Mouse (Mus musculus): ENCODE measurements around the gene Alox12.
A peak's percentile ranks its signal among the peaks of the same experiment; 100 is the strongest.

Gene Alox12

DNA sequence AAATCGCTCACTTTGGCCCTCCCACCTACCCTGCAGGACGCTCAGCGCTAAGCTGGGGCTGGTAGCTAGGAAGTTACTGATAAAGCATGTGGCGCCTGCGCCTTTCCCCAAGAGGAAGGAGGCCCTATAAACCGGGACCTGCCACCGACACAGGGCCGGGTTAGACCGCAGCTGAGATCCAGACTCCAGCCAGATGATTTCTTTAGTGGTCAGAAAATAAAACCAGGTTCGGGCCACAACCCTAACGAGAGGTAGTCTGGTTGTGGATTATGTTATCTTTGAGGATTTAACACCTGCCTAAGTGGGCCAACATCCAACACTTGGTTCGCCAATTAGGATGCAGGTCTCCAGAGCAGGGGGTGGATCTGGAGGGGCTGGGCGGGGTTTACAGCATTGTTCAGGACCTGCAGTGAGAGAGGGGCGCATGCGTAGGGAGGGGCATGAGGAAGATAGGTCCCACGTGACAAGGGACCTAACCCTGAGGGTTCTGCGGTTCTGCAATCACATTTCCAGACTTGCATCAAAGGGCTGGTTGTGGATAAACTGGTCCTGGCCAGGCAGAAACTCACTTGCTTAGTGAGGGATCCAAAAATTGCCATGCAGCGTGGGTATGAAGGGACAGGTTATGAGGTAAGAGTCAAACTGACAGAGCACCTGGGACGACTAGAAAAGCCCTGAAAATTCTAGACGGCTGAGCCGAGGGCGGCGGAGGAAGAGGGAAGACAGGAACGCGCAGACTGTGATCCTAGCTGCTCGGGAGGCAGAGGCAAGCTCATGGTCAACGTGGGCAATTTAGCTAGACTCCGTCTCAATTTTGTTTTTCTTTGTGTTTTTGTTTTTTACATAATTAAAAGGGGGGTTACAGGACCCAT is 34.2 kb downstream of the Alox12 start, which contains the start of gene Slc16a13:
TSS of gene Slc16a13 (minus strand) at position 334 of the 872 bp plus-strand sequence.
- peak; percentile 92 for DNase-seq (ENCODE audit: low read depth, low spot score)

DNA sequence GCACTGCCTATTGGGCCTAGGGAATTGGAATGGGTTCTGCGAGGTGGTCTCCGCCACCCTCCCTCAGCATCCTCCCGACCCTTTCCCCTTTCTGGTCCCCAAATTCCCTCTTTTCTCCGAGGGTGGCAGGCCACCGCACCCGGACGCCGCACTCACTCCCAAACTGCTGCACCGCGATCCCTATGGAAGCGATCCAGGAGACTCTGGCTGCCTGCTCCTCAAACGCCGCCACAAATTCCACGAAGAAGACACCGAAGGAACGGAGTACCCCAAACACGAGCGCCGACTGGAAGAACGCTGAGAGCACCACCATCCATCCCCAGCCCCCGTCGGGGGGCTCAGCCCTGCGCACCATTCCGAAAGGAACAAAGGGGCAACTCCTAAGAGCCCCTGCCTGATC is 34.8 kb downstream of the Alox12 start:
- DNase-seq (ENCODE audit: low read depth, low spot score) = no peak

DNA sequence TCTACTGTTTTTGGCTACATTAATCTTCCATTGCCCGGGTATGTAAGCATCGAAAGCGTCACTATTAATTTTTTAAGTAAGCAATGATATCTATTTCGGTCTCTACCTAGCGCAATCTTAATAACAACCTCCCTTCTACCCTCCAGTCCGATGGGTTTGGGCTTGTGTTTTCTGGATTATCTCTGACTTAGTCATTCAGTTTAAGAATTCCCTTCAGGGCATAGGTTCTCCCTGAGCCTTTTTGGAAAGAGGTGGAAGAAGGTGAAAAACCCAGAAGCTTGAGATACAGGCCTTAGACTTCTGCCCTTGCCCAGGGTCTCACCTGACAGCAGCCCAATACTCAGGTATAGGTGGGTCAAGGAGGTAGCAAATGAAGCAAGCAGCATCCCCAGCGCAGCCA is 35.3 kb downstream of the Alox12 start:
- DNase-seq (ENCODE audit: low read depth, low spot score) = no peak

DNA sequence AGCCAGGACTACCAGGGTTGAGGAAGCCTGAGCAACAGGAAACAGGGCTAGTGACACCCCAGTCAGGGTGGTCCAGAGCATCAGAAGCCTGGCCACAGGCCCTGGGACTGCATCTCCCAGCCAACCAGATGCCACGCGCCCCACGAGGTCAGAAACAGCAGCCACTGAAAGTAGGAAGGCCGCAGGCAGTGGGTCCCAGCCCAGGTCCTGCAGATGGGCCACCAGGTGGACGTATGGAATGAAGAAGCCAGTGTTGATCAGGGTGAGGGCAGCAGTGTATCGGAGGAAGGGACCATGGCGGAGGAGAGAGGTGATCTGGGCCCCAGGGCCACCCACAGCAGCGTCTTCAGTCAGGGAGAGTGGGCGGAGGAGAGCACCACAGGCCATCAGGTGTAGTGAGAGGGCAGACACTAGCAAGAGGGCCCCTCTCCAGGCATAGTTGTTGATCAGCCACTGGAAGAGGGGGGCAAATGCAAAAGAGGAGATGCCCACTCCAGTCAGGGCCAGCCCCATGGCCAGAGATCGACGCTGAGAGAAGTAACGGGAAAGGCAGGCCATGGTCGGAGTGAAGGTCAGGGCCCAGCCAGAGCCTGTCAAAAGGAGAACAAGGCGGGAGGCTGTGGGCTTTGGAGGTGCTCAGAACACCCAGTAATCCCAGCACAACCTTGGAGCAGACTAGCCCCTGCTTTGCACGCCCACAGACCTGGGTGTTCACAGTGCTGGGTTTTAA is 36.2 kb downstream of the Alox12 start:
- DNase-seq (ENCODE audit: low read depth, low spot score) = no peak

DNA sequence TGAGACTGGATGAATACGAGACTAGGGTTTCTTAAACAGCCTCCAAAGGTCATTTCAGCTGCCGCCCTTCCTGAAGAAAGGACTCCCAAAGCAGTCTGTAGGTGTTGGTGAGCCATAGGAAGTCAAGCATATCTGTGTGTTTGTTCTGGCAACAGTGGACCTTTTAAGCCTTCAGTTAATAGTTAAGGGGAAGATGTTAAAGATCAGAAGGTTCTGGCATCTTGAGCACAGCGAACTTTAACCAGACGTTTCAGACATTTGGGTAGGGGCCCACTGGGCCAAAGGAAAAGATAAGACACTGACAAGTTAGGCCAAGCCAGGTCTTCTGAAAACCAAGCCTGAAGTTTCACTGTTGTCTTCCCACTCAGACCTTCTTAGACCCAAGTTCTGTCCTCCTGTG is 37.1 kb downstream of the Alox12 start:
- DNase-seq (ENCODE audit: low read depth, low spot score) = no peak

DNA sequence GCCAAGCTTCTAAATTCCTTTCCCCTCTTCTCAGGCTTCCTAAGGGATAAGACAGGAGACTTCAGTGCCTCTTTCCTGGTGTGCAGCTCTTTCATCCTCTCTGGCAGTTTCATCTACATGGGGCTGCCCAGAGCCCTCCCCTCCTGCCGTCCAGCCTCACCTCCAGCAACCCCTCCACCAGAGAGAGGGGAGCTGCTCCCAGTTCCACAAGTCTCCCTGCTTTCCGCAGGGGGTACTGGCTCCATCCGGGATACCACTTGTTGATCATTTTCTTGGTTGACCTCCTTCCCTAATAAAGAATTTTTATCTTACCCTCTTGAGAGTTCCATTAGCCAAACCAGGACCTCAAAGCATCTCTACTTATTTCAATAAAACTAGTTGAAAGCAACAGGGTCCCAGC is 39.0 kb downstream of the Alox12 start:
- no peak for DNase-seq (ENCODE audit: low read depth, low spot score)

DNA sequence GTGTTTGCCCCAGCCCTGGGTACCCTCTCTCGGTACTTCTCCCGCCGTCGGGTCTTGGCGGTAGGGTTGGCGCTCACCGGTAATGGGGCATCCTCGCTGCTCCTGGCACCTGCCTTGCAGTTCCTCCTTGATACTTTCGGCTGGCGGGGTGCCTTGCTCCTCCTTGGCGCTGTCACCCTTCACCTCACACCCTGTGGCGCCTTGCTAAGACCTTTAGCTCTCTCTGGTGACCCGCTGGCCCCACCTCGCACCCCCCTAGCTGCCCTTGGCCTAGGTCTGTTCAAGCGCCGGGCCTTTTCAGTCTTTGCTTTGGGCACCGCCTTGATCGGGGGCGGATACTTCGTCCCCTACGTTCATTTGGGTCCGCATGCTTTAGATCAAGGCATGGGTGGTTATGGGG is 39.9 kb downstream of the Alox12 start:
- no peak for DNase-seq (ENCODE audit: low read depth, low spot score)

DNA sequence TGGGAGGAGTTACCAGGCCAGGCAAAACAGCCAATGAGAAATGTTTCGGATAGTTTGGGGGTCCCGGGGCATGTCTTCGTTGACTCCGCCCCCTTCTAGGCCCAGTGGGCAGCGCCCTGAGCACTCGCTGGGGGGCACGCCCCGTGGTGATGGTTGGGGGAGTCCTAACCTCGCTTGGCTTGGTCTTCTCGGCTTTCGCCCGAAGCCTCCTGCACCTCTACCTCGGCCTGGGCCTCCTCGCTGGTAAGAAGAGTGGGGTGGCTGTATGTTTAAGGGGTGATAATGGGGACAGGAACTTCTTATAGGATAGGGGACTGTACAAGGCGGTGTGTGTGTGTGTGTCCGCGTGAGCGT is 40.3 kb downstream of the Alox12 start:
- no peak for DNase-seq (ENCODE audit: low read depth, low spot score)

DNA sequence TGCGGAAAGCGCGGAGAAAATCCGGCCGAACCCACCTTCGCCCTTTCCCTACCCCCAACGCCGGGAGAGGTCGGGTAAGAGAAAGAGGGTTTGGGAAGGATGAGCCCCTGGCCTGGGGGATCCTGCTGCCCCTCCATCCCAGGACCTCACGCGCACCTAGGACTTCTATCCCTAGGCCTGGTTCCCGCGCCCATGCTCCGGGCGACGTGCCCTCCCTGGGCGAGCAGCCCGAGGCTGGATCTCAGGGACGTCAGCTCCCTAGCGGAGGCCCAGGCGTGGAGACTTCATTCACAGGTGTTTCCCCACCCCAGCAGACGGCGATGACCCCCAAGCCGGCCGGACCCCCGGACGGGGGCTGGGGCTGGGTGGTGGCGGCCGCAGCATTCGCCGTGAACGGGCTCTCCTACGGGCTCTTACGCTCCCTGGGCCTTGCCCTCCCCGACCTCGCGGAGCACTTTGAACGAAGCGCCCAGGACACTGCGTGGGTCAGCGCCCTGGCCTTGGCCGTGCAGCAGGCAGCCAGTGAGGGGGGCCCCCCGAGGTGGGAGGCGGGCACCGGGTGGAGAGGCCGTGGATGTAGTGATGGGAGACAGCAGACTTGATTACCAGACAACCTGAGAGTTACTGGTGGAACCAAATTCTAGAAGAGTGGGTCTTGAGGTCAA is 40.8 kb downstream of the Alox12 start:
- DNase-seq (ENCODE audit: low read depth, low spot score) = no peak

DNA sequence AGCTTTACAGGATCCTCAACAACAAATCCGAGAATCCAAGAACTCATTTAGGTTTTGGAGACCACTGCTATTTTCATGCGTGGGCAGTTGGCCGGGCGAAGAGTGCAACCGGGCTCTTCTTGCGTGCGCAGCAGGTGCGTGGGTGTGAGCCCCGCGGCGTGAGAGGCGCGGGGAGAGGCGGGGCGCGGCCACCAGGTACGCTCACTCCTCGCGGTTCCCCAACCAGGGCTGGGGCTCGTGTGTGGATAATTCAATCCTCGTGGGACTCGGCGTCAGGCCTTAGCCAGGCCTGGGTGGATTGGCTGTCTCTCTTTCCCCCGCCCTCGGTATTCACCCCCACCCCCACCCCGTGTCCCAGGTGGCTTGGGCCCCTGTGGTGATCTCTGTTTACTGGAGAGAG is 41.4 kb downstream of the Alox12 start:
- no peak for DNase-seq (ENCODE audit: low read depth, low spot score)

DNA sequence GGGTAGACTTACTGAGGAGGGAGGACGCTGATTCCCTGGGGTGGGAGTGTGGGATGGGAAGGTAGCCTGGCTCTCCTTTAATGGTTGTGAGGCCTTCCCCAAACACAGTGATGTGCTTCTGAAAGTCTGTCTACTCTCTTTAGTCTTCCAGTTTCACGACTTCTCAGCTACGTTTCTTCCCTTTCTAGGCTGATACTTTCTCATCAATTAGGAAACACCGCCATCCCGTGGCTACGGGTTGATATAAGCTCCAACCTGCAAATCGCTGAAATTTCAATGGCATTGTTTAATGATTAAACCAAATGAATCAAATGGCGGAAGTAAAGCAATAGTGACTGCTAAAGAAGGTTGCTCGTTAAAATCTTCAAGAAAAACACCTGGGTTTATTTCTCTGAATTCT is 42.3 kb downstream of the Alox12 start:
- no peak for DNase-seq (ENCODE audit: low read depth, low spot score)

DNA sequence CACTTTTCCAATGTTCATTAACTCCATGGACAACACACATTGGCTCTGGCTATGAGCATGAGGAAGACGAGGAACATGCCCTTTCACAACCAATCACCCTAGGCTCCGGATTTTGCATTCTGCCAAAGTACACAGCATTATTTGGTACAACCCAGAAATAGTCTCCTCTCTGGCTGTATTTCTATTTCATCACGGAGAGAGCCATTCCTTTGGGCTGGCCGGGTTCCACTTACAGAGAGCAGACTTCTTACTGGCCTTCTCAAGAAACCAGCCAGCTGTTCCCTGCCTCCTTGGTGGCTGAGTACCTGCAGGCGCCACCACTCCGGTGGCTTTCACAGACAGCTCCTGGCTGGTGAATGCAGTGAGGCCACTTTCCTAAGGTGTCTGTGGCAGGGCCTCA is 42.7 kb downstream of the Alox12 start, which contains the start of gene Slc16a11:
TSS of gene Slc16a11 (plus strand) at position 330 of the 400 bp plus-strand sequence.
- DNase-seq (ENCODE audit: low read depth, low spot score) = no peak

DNA sequence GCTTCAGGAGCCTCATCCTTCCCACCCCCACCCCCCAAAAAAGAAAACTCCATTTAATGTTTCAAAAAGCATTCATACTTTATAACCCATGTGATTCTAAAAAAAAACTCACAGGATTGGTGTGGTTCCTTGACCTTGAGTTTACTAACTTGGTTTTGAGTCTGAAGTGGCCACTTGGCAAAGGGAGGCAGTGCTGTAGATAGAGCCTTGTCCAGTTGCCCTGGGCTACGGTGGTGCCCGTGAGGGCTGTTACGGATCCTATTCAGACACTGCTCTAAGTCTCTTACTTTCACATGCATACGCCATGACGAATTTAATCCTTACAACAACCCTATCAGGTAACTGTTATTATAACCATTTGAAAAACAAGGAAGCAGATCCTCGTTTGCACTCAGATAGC is 43.2 kb downstream of the Alox12 start:
- DNase-seq (ENCODE audit: low read depth, low spot score) = no peak

DNA sequence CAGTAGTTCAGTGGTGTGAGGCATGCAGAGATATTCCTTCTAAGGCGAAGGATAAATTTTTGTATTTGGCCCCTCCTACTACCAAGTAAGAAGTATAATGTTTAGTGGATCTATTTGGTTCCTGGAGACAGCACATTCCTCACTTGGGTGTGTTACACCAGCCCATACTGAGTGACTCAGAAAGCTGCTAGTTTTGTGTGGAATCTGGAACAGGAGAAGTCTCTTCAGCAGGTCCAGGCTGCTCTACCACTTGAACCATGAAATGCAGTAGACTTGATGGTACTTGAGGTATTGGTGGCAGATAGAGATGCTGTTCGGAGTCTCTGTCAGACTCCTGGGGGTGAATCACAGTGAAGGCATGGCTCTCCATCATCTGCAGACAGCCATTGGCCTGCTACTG is 44.5 kb downstream of the Alox12 start:
- DNase-seq (ENCODE audit: low read depth, low spot score) = no peak

DNA sequence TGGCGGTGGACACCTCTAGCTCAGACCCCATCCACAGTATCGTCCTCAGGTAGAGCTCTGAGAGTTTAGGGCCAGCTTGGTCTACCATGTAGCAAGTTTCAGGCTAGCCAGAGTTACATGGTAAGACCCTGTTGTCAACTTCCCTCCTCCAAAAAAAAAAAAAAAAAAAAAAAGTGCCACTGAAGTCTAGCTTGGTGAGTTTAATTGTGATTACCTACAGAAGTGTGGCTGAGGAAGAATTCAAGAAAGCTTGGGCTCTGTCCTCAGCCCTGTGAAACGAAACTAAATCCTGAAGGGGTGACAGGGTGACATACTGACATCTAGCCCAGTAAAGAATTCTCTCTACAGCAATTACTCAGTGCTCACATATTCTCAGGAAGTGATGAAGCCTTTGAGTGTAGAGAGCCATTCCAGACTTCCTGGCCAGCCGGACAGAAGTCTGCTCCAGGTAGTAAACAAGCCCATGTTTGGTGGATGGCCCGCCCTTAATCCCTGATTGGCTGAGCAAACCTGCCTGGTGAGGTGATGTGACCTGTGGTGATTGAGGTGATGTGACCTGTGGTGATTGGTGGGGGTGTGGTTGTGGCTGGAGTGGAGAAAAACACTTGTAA is 46.3 kb downstream of the Alox12 start:
- no peak for DNase-seq (ENCODE audit: low read depth, low spot score)

DNA sequence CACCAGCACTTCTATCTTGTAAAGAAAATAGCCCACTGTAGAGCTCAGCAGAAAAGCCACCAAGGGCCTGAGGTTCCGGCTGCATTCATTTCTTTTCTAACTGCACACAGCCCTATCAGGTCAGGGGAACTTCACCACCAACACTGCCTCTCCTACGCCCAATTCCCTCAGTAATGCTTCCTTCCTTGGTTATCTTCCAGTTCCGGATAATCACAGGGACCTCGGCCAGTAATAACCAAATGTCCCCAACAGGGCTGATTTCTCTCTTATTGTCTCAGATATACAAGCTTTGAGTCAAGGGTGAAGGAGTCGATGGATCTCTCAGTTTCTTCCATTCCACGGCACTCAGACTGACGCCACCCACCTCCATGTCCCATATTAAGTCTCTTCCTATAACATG is 47.9 kb downstream of the Alox12 start:
- DNase-seq (ENCODE audit: low read depth, low spot score) = no peak

DNA sequence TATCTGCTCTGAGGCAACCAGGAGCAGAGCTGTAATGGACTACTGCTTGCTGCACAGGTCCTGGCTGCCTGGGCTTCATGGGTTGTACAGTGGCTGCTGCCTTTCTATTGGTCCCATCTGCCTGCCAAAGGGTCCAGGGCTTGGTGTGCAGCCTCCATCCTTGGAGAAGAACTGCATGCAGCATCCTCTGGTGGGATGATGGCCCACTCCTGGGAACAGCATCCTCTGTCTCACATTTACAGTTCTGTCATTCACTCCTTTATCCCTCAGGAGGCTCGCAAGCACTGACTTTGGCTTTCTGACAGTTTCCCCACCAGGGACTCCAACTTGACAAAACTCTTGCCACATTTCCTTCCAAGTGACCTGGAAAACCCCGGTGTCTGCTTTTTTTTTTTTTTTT is 48.4 kb downstream of the Alox12 start:
- no peak for DNase-seq (ENCODE audit: low read depth, low spot score)

DNA sequence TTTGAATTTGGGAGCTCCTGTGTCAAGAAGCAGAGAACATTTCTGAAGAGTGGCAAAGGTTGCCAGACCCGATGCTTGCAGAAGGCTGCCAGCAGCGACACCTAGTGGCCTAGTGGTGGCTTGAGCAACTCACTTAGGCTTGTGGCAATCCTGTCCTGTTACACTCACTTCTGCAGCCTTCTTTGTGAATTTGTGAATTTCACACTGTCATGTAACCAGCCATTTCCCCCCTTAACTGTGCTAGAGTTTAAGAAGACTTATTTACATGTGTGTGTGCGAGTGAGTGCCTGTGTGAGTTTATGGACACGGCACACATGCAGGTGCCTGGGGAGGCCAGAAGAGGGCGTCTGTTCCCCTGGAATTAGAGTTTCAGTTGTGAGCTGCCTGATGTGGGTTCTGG is 53.5 kb downstream of the Alox12 start:
- peak; percentile 71 for DNase-seq (ENCODE audit: low read depth, low spot score)

DNA sequence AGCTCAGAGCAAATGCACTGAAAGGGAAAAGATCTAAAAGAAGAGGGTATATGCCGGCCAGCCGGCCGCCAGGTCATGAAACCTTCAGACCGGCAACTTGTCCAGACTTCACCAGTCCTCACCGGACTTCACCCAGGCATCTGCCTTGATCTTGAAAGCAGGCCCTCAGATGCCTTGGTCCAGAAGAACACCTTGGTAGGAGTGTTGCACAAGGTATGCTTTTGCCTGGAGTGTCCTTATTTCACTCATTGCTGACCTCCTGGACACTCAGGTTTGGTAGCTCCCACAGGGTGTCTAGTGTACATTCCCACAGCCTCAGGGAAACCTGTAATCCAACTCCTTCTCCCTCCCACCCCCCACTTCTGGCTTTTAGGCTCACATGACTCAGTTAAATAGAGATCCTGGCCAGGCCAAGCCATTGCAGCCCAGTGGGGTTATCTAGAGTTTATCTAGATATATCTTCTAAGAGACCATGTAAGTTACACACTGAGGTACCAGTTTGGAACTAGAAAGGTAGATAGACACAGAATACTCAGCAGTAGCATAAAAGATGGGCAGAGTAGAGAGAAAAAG is 55.0 kb downstream of the Alox12 start:
- no peak for DNase-seq (ENCODE audit: low read depth, low spot score)

DNA sequence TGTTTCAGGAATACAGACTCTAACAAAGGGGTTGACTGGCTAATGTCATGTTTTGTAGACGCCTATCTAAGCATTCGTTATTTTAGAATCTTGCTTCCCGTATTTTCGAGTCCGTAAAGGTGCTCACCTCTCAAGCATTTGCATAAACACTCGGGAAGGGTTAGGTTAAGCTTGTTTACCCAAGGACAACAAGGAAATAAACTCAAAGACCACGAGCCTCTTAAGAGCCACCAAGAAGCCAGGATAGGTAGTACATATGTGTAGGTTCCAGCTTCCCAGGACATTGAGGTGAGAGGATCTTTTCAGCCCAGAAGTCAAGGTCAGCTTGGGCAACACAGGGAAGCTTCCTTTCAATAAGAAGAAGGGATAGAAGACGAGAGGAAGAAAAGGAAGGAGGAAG is 56.0 kb downstream of the Alox12 start:
- no peak for DNase-seq (ENCODE audit: low read depth, low spot score)

DNA sequence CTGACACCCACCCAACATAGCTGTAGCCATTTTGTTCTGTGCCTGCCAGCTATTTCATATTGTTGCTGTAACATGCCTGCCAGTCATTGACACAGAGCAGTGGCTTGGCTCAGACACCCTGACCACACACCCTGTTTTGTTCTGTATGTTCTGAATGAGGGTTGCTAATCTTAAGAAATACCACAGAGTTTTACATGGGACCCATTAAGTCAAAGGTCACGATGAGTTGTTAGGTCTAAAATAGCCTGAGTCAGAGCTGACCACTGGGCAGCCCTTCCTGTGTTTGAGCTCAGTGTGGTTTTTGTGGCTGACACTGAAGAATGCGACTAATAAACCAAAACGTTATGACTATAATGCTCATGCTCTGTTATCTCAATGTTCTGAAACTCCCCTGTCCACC is 56.8 kb downstream of the Alox12 start:
- no peak for DNase-seq (ENCODE audit: low read depth, low spot score)
